Mouse (Mus musculus) liver, adult 2 months (tissue): ENCODE measurements around the gene Lrch1.

Source experiments
- CTCF ChIP-seq: fragments of 200-500 bp; IDR thresholded peaks from 2 replicates; pipeline ENCODE4 v1.5.1; 2011; ENCODE audit warnings: low read depth, low read length, control low read depth
- POLR2A ChIP-seq: fragments of 200-500 bp; IDR thresholded peaks from 2 replicates; pipeline ENCODE4 v1.6.1; 2011; ENCODE audit warnings: low read length, control low read depth; ENCODE audit not compliant: insufficient read depth; ENCODE audit errors: extremely low read depth

DNA sequence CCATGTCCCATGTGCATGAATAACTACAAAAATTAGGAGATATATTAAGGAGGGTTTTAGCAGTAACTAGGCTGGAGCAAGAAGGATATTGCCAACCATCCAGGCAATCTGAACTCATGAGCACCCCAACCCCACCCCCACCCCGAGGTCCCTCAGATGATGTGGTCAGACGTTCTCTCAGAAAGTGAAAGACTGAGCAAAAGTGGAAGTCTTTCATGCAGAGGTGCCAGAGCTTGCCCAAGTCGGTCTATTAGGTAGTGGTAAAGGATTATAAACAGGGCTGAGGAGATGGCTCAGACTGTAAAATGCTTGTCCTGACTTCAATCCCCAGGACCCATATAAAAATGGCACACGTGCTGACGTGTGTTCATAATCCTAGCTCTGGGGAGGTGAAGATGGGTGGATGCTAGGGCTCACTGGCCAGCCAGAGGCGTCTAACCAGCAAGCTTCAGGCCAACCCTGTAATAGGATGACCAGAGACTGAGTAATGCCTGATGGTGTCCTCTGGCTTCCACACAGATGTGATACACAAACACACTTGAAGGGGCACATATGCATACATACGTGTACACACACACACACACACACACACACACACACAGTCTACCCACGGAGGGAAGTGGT is 18.8 kb downstream of the Lrch1 start:
- TF ChIP-seq CTCF (no peak), POLR2A (no peak)
